Mouse (Mus musculus) thymus, adult 2 months (tissue): ENCODE measurements at regions not wholly inside any gene's neighbourhood (a gene's known extent, or its start where the extent isn't known, plus 50 kb on each side); places are given as distances from the start of the nearest gene placed in this dataset.

Source experiments
- CTCF ChIP-seq: fragments of 200-500 bp; IDR thresholded peaks from 2 replicates; pipeline ENCODE4 v1.5.1; 2012; ENCODE audit warnings: mild to moderate bottlenecking, control low read depth, low read length, moderate library complexity, borderline replicate concordance; ENCODE audit not compliant: control insufficient read depth, poor library complexity, insufficient read depth; ENCODE audit errors: extremely low read depth
- POLR2A ChIP-seq: fragments of 200-500 bp; IDR thresholded peaks from 2 replicates; pipeline ENCODE4 v1.6.1; 2012; ENCODE audit warnings: mild to moderate bottlenecking, low read length, control low read depth, moderate library complexity; ENCODE audit not compliant: control insufficient read depth, poor library complexity, insufficient read depth; ENCODE audit errors: extremely low read depth

- no peak for TF ChIP-seq POLR2A
- TF ChIP-seq CTCF, result no peak
Measured at GRCm38 (mm10) chr13:60507611-60508010, 94.1 kb upstream of the Dapk1 start.
